Mouse (Mus musculus): Measurements from ENCODE around the gene Inppl1. TPM values are rescaled to one million over a fixed set of nuclear protein-coding genes. Genes with fewer than 3 reads are reported as not detected.

The Inppl1 gene
- polyA plus RNA-seq (2014; fragmentation: Illumina TruSeq; extraction: RNeasy Lipid Tissue Mini Kit (QIAGEN cat#74804); ENCODE audit: low read depth, low replicate concordance): 34.8 TPM

GRCm38 (mm10) chr7:101837606-101838471, at the start of gene Inppl1:
Gene Inppl1 (minus strand): TSS chr7:101838229.

GRCm38 (mm10) chr7:101870629-101871028, 32.6 kb upstream of the Inppl1 start, which contains the start of gene Folr1:
Gene Folr1 (minus strand): TSS chr7:101870788.

GRCm38 (mm10) chr7:101863415-101863814, 25.4 kb upstream of the Inppl1 start, which contains the start of gene Anapc15:
Gene Anapc15 (plus strand): TSS chr7:101863715.

GRCm38 (mm10) chr7:101857094-101857493, 19.1 kb upstream of the Inppl1 start, which contains the start of gene Folr2:
Gene Folr2 (minus strand): TSS chr7:101857194.

GRCm38 (mm10) chr7:101817861-101818401, 20.1 kb downstream of the Inppl1 start, which contains the start of gene Phox2a:
Gene Phox2a (plus strand): TSS chr7:101818313.

Other genes starting within 250 kb of the Inppl1 start
- gene Clpb, start 174.6 kb downstream of the Inppl1 start, polyA plus RNA-seq (2014; fragmentation: Illumina TruSeq; extraction: RNeasy Lipid Tissue Mini Kit (QIAGEN cat#74804); ENCODE audit: low read depth, low replicate concordance): 13.2 TPM
- 1.3 TPM for gene Phox2a, start 19.9 kb downstream of the Inppl1 start, polyA plus RNA-seq (2014; fragmentation: Illumina TruSeq; extraction: RNeasy Lipid Tissue Mini Kit (QIAGEN cat#74804); ENCODE audit: low read depth, low replicate concordance)
- 1.5 TPM for gene Folr2, start 19.0 kb upstream of the Inppl1 start, polyA plus RNA-seq (2014; fragmentation: Illumina TruSeq; extraction: RNeasy Lipid Tissue Mini Kit (QIAGEN cat#74804); ENCODE audit: low read depth, low replicate concordance)
- 5.7 TPM for gene Anapc15, start 25.5 kb upstream of the Inppl1 start, polyA plus RNA-seq (2014; fragmentation: Illumina TruSeq; extraction: RNeasy Lipid Tissue Mini Kit (QIAGEN cat#74804); ENCODE audit: low read depth, low replicate concordance)
- gene Folr1, start 32.6 kb upstream of the Inppl1 start, polyA plus RNA-seq (2014; fragmentation: Illumina TruSeq; extraction: RNeasy Lipid Tissue Mini Kit (QIAGEN cat#74804); ENCODE audit: low read depth, low replicate concordance): not detected
- gene Lamtor1, start 67.7 kb upstream of the Inppl1 start, polyA plus RNA-seq (2014; fragmentation: Illumina TruSeq; extraction: RNeasy Lipid Tissue Mini Kit (QIAGEN cat#74804); ENCODE audit: low read depth, low replicate concordance): 13.8 TPM
- gene Tomt, start 68.1 kb upstream of the Inppl1 start, polyA plus RNA-seq (2014; fragmentation: Illumina TruSeq; extraction: RNeasy Lipid Tissue Mini Kit (QIAGEN cat#74804); ENCODE audit: low read depth, low replicate concordance): not detected
- 5.7 TPM for gene Lrrc51, start 95.7 kb upstream of the Inppl1 start, polyA plus RNA-seq (2014; fragmentation: Illumina TruSeq; extraction: RNeasy Lipid Tissue Mini Kit (QIAGEN cat#74804); ENCODE audit: low read depth, low replicate concordance)
- gene Numa1, start 95.9 kb upstream of the Inppl1 start, polyA plus RNA-seq (2014; fragmentation: Illumina TruSeq; extraction: RNeasy Lipid Tissue Mini Kit (QIAGEN cat#74804); ENCODE audit: low read depth, low replicate concordance): 110 TPM
- 16.7 TPM for gene Il18bp, start 180.5 kb upstream of the Inppl1 start, polyA plus RNA-seq (2014; fragmentation: Illumina TruSeq; extraction: RNeasy Lipid Tissue Mini Kit (QIAGEN cat#74804); ENCODE audit: low read depth, low replicate concordance)
- 13.8 TPM for gene Rnf121, start 227.2 kb upstream of the Inppl1 start, polyA plus RNA-seq (2014; fragmentation: Illumina TruSeq; extraction: RNeasy Lipid Tissue Mini Kit (QIAGEN cat#74804); ENCODE audit: low read depth, low replicate concordance)
- 8.8 TPM for gene Xndc1, start 227.3 kb upstream of the Inppl1 start, polyA plus RNA-seq (2014; fragmentation: Illumina TruSeq; extraction: RNeasy Lipid Tissue Mini Kit (QIAGEN cat#74804); ENCODE audit: low read depth, low replicate concordance)
- gene Xntrpc, start 227.5 kb upstream of the Inppl1 start, polyA plus RNA-seq (2014; fragmentation: Illumina TruSeq; extraction: RNeasy Lipid Tissue Mini Kit (QIAGEN cat#74804); ENCODE audit: low read depth, low replicate concordance): not detected
- not detected for gene Trpc2, start 244.9 kb upstream of the Inppl1 start, polyA plus RNA-seq (2014; fragmentation: Illumina TruSeq; extraction: RNeasy Lipid Tissue Mini Kit (QIAGEN cat#74804); ENCODE audit: low read depth, low replicate concordance)